Mouse (Mus musculus): ENCODE measurements around the gene Mip. TPM values are rescaled to one million over a fixed set of nuclear protein-coding genes. Genes with fewer than 3 reads are reported as not detected.
"Not testable (repeated sequence)": the region's sequence is repeated elsewhere in the genome, so short reads cannot be mapped to it uniquely, and the experiment has no call there.

Mip gene
- polyA plus RNA-seq, 1 experiment from 2014 or later = not detected

DNA sequence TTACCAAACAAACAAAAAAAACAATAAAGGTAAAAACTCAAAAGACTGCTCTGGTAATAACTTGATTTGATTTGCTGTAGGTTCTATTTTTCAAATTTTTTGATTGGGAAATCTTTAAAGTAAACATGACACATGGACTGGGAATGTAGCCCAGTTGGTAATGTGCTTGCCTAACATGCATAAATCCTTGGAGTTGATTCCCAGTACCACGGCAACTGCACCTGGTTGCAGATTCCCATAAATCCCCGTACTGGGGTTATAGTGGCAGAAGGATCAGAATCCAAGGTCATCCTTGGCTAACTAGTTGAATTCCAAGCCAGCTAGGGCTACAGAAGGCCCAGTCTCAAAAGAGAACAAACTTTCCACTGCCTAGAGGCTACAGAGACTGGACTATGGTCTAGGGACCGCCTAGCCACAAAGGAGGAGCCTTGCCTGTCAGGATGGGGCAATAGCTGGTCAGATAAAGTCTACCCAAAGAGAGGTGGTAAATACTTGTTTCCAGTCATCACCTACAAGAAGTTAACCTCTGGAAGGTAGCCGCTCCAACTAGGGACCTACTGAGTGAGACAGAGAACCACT lies 28.1 kb downstream of the Mip start, which contains the start of gene Apon:
Gene Apon (plus strand): TSS at position 420 of the 579 bp plus-strand sequence.
- H3K9ac ChIP-seq (replicated peaks; ENCODE audit: low read depth, low read length) = no peak within 1 kb of the TSS
- H3K4me3 ChIP-seq (ENCODE audit: low read depth, low read length) = no peak within 1 kb of the TSS
- H3K27ac ChIP-seq (ENCODE audit: low read depth, low read length) = no peak within 1 kb of the TSS
- no peak for ATAC-seq (ENCODE audit: low read depth)
- H3K36me3 ChIP-seq (ENCODE audit: control insufficient read depth, insufficient read depth, low read length) = peaks cover 16% of the 10 kb centered on the region
- H3K4me1 ChIP-seq (ENCODE audit: control insufficient read depth, insufficient read depth, low read length) = no peaks in the 10 kb centered on the region
- no peak within 1 kb of the TSS for H3K4me2 ChIP-seq (ENCODE audit: low read depth, low read length)
- 90% methylated on average over 4 of the region's 4 CpGs for WGBS
- no peaks in the 10 kb centered on the region for H3K27me3 ChIP-seq (ENCODE audit: control insufficient read depth, insufficient read depth, low read length)
- H3K9me3 ChIP-seq (ENCODE audit: control insufficient read depth, low read length) = no peaks in the 10 kb centered on the region

DNA sequence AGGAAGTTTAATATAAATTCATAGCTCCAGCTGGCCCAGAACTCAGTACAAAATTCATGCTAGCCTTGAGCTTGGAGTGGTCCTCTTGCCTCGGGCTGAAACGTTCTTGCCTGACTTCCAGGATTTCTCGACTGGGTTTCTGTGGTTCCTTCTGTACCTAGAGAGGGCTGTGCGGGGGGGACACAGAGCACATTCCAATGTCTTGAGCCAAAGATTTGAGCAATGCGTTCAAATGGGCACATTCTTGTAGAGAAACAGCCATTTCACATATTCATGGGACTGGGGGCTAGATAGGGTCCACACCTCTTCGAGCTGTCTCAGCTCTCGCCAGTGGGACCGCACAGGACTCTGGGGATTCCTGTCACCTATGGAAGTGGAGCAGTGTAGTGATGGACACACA lies 30.3 kb downstream of the Mip start:
- Histone ChIP-seq H3K27ac (ENCODE audit: low read depth, low read length) (no peak overlapping the region), H3K36me3 (ENCODE audit: control insufficient read depth, insufficient read depth, low read length) (0 out of 2 replicates have a peak, but pooled peaks cover 4% of the 10 kb centered on the region), H3K27me3 (ENCODE audit: control insufficient read depth, insufficient read depth, low read length) (no peaks in the 10 kb centered on the region), H3K9ac (replicated peaks; ENCODE audit: low read depth, low read length) (no peak overlapping the region), H3K9me3 (ENCODE audit: control insufficient read depth, low read length) (no peaks in the 10 kb centered on the region), H3K4me2 (ENCODE audit: low read depth, low read length) (no peak overlapping the region), H3K4me1 (ENCODE audit: control insufficient read depth, insufficient read depth, low read length) (no peaks in the 10 kb centered on the region), H3K4me3 (ENCODE audit: low read depth, low read length) (no peak overlapping the region)
- no peak for ATAC-seq (ENCODE audit: low read depth)
- 89% methylated on average over 8 of the region's 8 CpGs for WGBS

DNA sequence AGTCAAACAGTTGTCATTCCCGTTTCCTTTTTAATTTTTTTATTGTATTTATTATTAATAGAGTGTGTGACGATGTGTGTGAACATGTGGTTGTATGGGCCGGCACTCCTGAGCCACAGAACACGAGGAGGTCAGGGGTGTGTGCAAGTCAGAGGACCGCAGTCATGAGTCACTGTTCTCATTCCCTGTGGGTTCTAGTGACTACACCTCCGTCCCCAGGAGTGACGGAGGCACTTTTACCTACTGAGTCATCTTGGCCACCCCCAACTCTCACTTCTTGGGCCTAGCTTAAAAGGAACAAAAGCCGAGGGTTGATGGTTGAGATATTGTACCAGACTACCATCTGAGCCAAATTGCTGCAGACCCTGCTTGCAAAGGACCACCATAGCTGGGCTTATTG lies 30.7 kb downstream of the Mip start:
- no peaks in the 10 kb centered on the region for H3K9me3 ChIP-seq (ENCODE audit: control insufficient read depth, low read length)
- 73% methylated on average over 8 of the region's 8 CpGs for WGBS
- H3K27ac ChIP-seq (ENCODE audit: low read depth, low read length) = no peak overlapping the region
- 0 out of 2 replicates have a peak, but pooled peaks cover 4% of the 10 kb centered on the region for H3K36me3 ChIP-seq (ENCODE audit: control insufficient read depth, insufficient read depth, low read length)
- no peak overlapping the region for H3K4me3 ChIP-seq (ENCODE audit: low read depth, low read length)
- ATAC-seq (ENCODE audit: low read depth) = no peak
- no peaks in the 10 kb centered on the region for H3K4me1 ChIP-seq (ENCODE audit: control insufficient read depth, insufficient read depth, low read length)
- H3K27me3 ChIP-seq (ENCODE audit: control insufficient read depth, insufficient read depth, low read length) = no peaks in the 10 kb centered on the region
- H3K9ac ChIP-seq (replicated peaks; ENCODE audit: low read depth, low read length) = no peak overlapping the region
- H3K4me2 ChIP-seq (ENCODE audit: low read depth, low read length) = no peak overlapping the region

DNA sequence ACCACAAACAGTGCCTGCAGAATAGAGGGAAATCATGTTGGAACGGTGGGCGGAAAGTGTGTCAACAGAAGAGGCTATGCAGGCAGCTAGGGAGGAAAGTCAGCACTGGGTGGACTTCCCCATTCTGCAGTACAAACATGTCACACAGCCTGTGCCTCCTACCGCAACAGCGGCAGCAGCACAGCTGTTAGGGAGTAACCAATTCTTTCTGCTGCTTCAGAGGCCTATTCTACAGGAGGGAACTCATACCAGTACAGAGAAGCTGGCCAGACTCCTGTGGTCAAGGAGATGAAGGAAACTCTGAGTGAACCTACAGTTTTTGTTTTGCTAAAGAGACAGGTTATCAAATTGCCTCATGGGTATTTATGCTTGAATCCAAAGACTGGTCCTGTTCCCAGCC lies 33.3 kb downstream of the Mip start:
- no peak for ATAC-seq (ENCODE audit: low read depth)
- Histone ChIP-seq H3K9me3 (ENCODE audit: control insufficient read depth, low read length) (no peaks in the 10 kb centered on the region), H3K4me2 (ENCODE audit: low read depth, low read length) (no peak overlapping the region), H3K4me1 (ENCODE audit: control insufficient read depth, insufficient read depth, low read length) (no peaks in the 10 kb centered on the region), H3K9ac (replicated peaks; ENCODE audit: low read depth, low read length) (no peak overlapping the region), H3K4me3 (ENCODE audit: low read depth, low read length) (no peak overlapping the region), H3K27ac (ENCODE audit: low read depth, low read length) (no peak overlapping the region), H3K36me3 (ENCODE audit: control insufficient read depth, insufficient read depth, low read length) (no peaks in the 10 kb centered on the region), H3K27me3 (ENCODE audit: control insufficient read depth, insufficient read depth, low read length) (no peaks in the 10 kb centered on the region)
- 77% methylated on average over 4 of the region's 4 CpGs for WGBS

DNA sequence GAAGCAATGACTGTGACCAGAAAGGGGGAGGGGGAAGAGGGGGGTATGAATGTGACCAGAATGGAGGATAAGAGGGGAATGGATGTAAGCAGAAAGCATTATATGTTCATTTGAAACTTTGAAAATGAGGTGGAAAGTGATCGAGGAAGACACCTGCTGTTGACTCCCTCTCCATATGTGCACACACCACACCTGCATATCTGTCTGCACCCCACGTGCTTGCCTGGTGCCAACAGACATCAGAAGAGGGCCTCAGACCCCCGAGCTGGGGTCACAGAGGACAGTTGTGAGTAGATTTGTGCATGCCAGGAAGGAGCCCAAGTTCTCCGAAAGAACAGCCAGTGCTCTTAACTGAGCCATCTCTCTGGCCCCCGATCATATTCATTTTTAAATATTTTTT lies 34.3 kb downstream of the Mip start:
- 88% methylated on average over 5 of the region's 5 CpGs for WGBS
- no peaks in the 10 kb centered on the region for H3K36me3 ChIP-seq (ENCODE audit: control insufficient read depth, insufficient read depth, low read length)
- H3K27ac ChIP-seq (ENCODE audit: low read depth, low read length) = no peak overlapping the region
- H3K9me3 ChIP-seq (ENCODE audit: control insufficient read depth, low read length) = no peaks in the 10 kb centered on the region
- no peaks in the 10 kb centered on the region for H3K27me3 ChIP-seq (ENCODE audit: control insufficient read depth, insufficient read depth, low read length)
- H3K4me2 ChIP-seq (ENCODE audit: low read depth, low read length) = no peak overlapping the region
- ATAC-seq (ENCODE audit: low read depth) = no peak
- H3K9ac ChIP-seq (replicated peaks; ENCODE audit: low read depth, low read length) = no peak overlapping the region
- no peaks in the 10 kb centered on the region for H3K4me1 ChIP-seq (ENCODE audit: control insufficient read depth, insufficient read depth, low read length)
- H3K4me3 ChIP-seq (ENCODE audit: low read depth, low read length) = no peak overlapping the region

DNA sequence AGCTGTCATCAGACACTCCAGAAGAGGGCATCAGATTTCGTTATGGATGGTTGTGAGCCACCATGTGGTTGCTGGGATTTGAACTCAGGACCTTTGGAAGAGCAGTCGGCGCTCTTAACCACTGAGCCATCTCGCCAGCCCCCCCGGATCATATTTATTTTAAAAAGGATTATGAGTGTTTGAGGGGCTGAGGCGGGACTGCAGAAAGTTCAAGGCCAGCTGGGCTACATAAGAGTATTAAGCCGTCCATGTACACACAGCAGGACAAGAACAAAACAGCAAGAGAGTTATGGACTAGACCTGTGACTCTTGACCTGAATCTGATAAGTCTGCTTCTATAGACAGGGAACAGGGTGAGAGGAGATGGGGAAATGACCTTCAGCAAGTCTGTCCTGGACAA lies 34.7 kb downstream of the Mip start:
- not testable (repeated sequence) for H3K36me3 ChIP-seq (ENCODE audit: control insufficient read depth, insufficient read depth, low read length); H3K9me3 ChIP-seq (ENCODE audit: control insufficient read depth, low read length); H3K27me3 ChIP-seq (ENCODE audit: control insufficient read depth, insufficient read depth, low read length); H3K9ac ChIP-seq (replicated peaks; ENCODE audit: low read depth, low read length); H3K4me1 ChIP-seq (ENCODE audit: control insufficient read depth, insufficient read depth, low read length); H3K4me2 ChIP-seq (ENCODE audit: low read depth, low read length); H3K4me3 ChIP-seq (ENCODE audit: low read depth, low read length); ATAC-seq (ENCODE audit: low read depth); H3K27ac ChIP-seq (ENCODE audit: low read depth, low read length)
- WGBS = 90% methylated on average over 7 of the region's 7 CpGs

DNA sequence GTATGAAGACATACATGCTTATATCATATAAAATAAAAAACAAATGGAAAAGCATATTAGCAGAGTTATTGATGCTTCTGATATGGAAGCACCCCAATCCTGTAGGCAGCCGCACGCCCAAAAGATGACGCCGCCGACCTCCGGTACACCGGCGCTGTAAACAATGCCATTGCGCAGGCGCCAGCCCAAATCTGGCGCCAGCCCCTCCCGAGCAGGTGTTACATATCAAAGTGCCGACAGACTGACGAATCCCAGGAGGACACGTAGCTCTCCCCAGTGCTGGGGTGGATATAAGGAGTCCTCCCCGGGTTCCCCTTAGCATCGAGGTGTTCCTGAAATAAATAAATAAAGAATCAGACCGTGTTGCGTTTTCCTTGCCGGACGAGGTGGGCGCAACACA lies 36.7 kb downstream of the Mip start:
- H3K4me1 ChIP-seq (ENCODE audit: control insufficient read depth, insufficient read depth, low read length) = no peaks in the 10 kb centered on the region

DNA sequence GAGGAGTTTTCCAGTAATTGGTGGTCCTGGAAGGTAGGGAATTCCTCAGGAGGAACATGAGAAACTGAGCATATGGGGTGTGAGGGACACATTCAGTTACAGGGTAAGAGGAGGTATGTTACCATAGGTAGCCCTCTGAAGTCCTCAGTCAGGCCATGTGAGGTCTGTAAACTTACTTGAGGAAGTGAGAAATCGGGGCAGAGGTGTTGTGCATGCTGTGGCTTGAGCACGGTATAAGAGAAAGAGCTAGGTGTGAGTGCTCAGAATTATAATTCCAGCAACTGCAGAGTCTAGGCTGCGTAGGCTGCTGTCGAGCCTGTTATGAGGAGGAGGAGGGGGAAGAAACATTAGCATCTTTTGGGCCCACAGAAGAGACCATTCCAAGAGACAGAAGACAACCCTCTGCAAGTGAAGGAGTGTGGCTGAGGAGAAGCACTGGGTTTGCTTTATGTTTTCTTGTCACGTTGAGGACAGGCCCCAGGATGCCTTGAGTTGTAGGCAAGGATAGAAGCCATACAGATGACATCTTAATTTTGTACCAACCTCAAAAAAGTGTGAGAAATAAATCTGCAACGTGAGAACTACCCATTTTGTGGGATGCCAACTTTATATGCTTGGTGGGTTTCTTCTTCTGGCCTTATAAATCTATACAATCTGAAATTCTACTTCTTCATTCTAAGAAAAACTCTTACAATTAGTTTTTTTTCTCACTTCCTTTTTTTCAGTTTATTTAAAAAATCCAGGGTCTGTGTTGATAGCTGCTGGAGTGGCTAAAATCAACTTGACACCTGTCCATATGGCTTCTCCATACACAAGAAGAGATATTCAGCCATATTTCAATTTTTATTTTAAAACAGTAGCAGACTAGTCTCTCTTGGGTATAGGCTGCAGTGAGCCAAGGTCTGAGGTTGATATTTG lies 38.0 kb downstream of the Mip start:
- Histone ChIP-seq H3K9me3 (ENCODE audit: control insufficient read depth, low read length) (no peaks in the 10 kb centered on the region), H3K4me2 (ENCODE audit: low read depth, low read length) (no peak overlapping the region), H3K4me1 (ENCODE audit: control insufficient read depth, insufficient read depth, low read length) (no peaks in the 10 kb centered on the region), H3K4me3 (ENCODE audit: low read depth, low read length) (no peak overlapping the region), H3K27me3 (ENCODE audit: control insufficient read depth, insufficient read depth, low read length) (no peaks in the 10 kb centered on the region), H3K27ac (ENCODE audit: low read depth, low read length) (no peak overlapping the region), H3K36me3 (ENCODE audit: control insufficient read depth, insufficient read depth, low read length) (no peaks in the 10 kb centered on the region), H3K9ac (replicated peaks; ENCODE audit: low read depth, low read length) (no peak overlapping the region)
- no peak for ATAC-seq (ENCODE audit: low read depth)
- 82% methylated on average over 6 of the region's 6 CpGs for WGBS

More for the DNA sequence above, 36.7 kb downstream of the Mip start:
- WGBS = 84% methylated on average over 22 of the region's 22 CpGs
- no peaks in the 10 kb centered on the region for H3K36me3 ChIP-seq (ENCODE audit: control insufficient read depth, insufficient read depth, low read length)
- no peak overlapping the region for H3K27ac ChIP-seq (ENCODE audit: low read depth, low read length)
- no peak for ATAC-seq (ENCODE audit: low read depth)
- H3K4me2 ChIP-seq (ENCODE audit: low read depth, low read length) = no peak overlapping the region
- H3K9ac ChIP-seq (replicated peaks; ENCODE audit: low read depth, low read length) = no peak overlapping the region
- H3K9me3 ChIP-seq (ENCODE audit: control insufficient read depth, low read length) = no peaks in the 10 kb centered on the region
- no peaks in the 10 kb centered on the region for H3K27me3 ChIP-seq (ENCODE audit: control insufficient read depth, insufficient read depth, low read length)
- H3K4me3 ChIP-seq (ENCODE audit: low read depth, low read length) = no peak overlapping the region

DNA sequence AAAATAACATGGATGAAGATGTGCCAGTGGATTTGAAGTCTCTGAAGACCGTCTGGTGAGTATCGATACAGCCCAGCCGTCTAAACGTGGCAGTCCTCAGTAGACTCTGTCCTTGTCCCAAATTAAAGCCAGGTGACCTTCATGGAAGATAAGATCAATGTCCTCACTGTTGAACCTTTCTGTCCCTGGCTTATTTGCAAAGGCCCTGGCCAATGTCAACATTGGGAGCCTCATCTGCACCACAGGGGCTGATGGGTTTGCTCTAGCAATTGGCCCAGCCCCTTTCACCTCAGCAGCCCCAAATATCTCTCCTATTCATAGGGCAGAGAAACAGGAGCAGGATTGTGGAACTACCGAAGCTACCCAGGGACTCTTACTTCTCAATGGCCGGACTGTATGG lies 42.7 kb downstream of the Mip start, which contains the start of gene Apof:
Gene Apof (plus strand): TSS at position 301 of the 400 bp plus-strand sequence.
- no peak within 1 kb of the TSS for H3K4me3 ChIP-seq (ENCODE audit: low read depth, low read length)
- ATAC-seq (ENCODE audit: low read depth) = no peak
- WGBS = 82% methylated on average over 6 of the region's 6 CpGs
- H3K9me3 ChIP-seq (ENCODE audit: control insufficient read depth, low read length) = no peaks in the 10 kb centered on the region
- H3K9ac ChIP-seq (replicated peaks; ENCODE audit: low read depth, low read length) = no peak within 1 kb of the TSS
- H3K27me3 ChIP-seq (ENCODE audit: control insufficient read depth, insufficient read depth, low read length) = no peaks in the 10 kb centered on the region
- peaks cover 4% of the 10 kb centered on the region; the same call in 1 of the 2 replicates for H3K4me1 ChIP-seq (ENCODE audit: control insufficient read depth, insufficient read depth, low read length)
- no peak within 1 kb of the TSS for H3K27ac ChIP-seq (ENCODE audit: low read depth, low read length)
- no peak within 1 kb of the TSS for H3K4me2 ChIP-seq (ENCODE audit: low read depth, low read length)
- no peaks in the 10 kb centered on the region for H3K36me3 ChIP-seq (ENCODE audit: control insufficient read depth, insufficient read depth, low read length)
